Mouse (Mus musculus): ENCODE measurements around the gene Fgfrl1. TPM values are rescaled to one million over a fixed set of nuclear protein-coding genes. Genes with fewer than 3 reads are reported as not detected.

The Fgfrl1 gene
- polyA plus RNA-seq, 1 experiment from 2014 or later = 38.1 TPM

- H3K9ac ChIP-seq (ENCODE audit: low read length) = no peak overlapping the region
- H3K27ac ChIP-seq (replicated peaks; ENCODE audit: low read depth, low read length) = no peak overlapping the region
- no peak overlapping the region for H3K4me3 ChIP-seq (ENCODE audit: low read depth, low read length)
- DNase-seq (ENCODE audit: low spot score) (no peak), ATAC-seq (ENCODE audit: insufficient number of reproducible peaks, low FRiP score, low TSS enrichment, low read depth) (no peak)
- WGBS = 90% methylated on average over 2 of the region's 2 CpGs
- no peaks in the 10 kb centered on the region for H3K9me3 ChIP-seq (ENCODE audit: control insufficient read depth, low read length)
- H3K36me3 ChIP-seq (ENCODE audit: control insufficient read depth, insufficient read depth, low read length) = no peaks in the 10 kb centered on the region
- no peaks in the 10 kb centered on the region for H3K27me3 ChIP-seq (ENCODE audit: control insufficient read depth, insufficient read depth, low read length)
- peaks cover 7% of the 10 kb centered on the region for H3K4me1 ChIP-seq (ENCODE audit: control insufficient read depth, insufficient read depth, low read length)
- H3K4me2 ChIP-seq (ENCODE audit: low read depth, severe bottlenecking) = no peak overlapping the region
Observed at GRCm38 (mm10) chr5:108713096-108713495, 20.9 kb downstream of the Fgfrl1 start.

GRCm38 (mm10) chr5:108713691-108714090 is 21.5 kb downstream of the Fgfrl1 start:
- ATAC-seq (ENCODE audit: insufficient number of reproducible peaks, low FRiP score, low TSS enrichment, low read depth) (no peak), DNase-seq (ENCODE audit: low spot score) (no peak)
- H3K4me1 ChIP-seq (ENCODE audit: control insufficient read depth, insufficient read depth, low read length) = peaks cover 10% of the 10 kb centered on the region
- H3K9me3 ChIP-seq (ENCODE audit: control insufficient read depth, low read length) = no peaks in the 10 kb centered on the region
- H3K4me3 ChIP-seq (ENCODE audit: low read depth, low read length) = no peak overlapping the region
- no peaks in the 10 kb centered on the region for H3K27me3 ChIP-seq (ENCODE audit: control insufficient read depth, insufficient read depth, low read length)
- H3K4me2 ChIP-seq (ENCODE audit: low read depth, severe bottlenecking) = no peak overlapping the region
- no peak overlapping the region; the same call in 1 of the 2 replicates for H3K27ac ChIP-seq (replicated peaks; ENCODE audit: low read depth, low read length)
- H3K9ac ChIP-seq (ENCODE audit: low read length) = no peak overlapping the region
- H3K36me3 ChIP-seq (ENCODE audit: control insufficient read depth, insufficient read depth, low read length) = no peaks in the 10 kb centered on the region

GRCm38 (mm10) chr5:108714149-108714548 is 22.0 kb downstream of the Fgfrl1 start:
- Histone ChIP-seq H3K27me3 (ENCODE audit: control insufficient read depth, insufficient read depth, low read length) (no peaks in the 10 kb centered on the region), H3K4me2 (ENCODE audit: low read depth, severe bottlenecking) (no peak overlapping the region), H3K9me3 (ENCODE audit: control insufficient read depth, low read length) (no peaks in the 10 kb centered on the region), H3K4me1 (ENCODE audit: control insufficient read depth, insufficient read depth, low read length) (peaks cover 10% of the 10 kb centered on the region), H3K27ac (replicated peaks; ENCODE audit: low read depth, low read length) (no peak overlapping the region; the same call in 1 of the 2 replicates), H3K9ac (ENCODE audit: low read length) (no peak overlapping the region), H3K4me3 (ENCODE audit: low read depth, low read length) (no peak overlapping the region), H3K36me3 (ENCODE audit: control insufficient read depth, insufficient read depth, low read length) (no peaks in the 10 kb centered on the region)
- DNase-seq (ENCODE audit: low spot score) (peak; percentile 40), ATAC-seq (ENCODE audit: insufficient number of reproducible peaks, low FRiP score, low TSS enrichment, low read depth) (0 out of 2 replicates have a peak, but pooled peaks have one; percentile 33)
- 69% methylated on average over 6 of the region's 6 CpGs for whole genome bisulfite sequencing

- no peaks in the 10 kb centered on the region for H3K27me3 ChIP-seq (ENCODE audit: control insufficient read depth, insufficient read depth, low read length)
- no peak overlapping the region for H3K4me3 ChIP-seq (ENCODE audit: low read depth, low read length)
- no peaks in the 10 kb centered on the region for H3K36me3 ChIP-seq (ENCODE audit: control insufficient read depth, insufficient read depth, low read length)
- no peak overlapping the region for H3K27ac ChIP-seq (replicated peaks; ENCODE audit: low read depth, low read length)
- no peak for DNase-seq (ENCODE audit: low spot score)
- H3K4me2 ChIP-seq (ENCODE audit: low read depth, severe bottlenecking) = no peak overlapping the region
- no peaks in the 10 kb centered on the region for H3K9me3 ChIP-seq (ENCODE audit: control insufficient read depth, low read length)
- 88% methylated on average over 1 of the region's 1 CpGs for WGBS
- no peak for ATAC-seq (ENCODE audit: insufficient number of reproducible peaks, low FRiP score, low TSS enrichment, low read depth)
- H3K4me1 ChIP-seq (ENCODE audit: control insufficient read depth, insufficient read depth, low read length) = peaks cover 10% of the 10 kb centered on the region
- H3K9ac ChIP-seq (ENCODE audit: low read length) = no peak overlapping the region
Observed at GRCm38 (mm10) chr5:108715974-108716373, 23.8 kb downstream of the Fgfrl1 start.

- no peak for DNase-seq (ENCODE audit: low spot score)
- ATAC-seq (ENCODE audit: insufficient number of reproducible peaks, low FRiP score, low TSS enrichment, low read depth) = no peak; the same call in 1 of the 2 replicates
- WGBS = 47% methylated on average over 4 of the region's 4 CpGs
Observed at GRCm38 (mm10) chr5:108718051-108718450, 25.9 kb downstream of the Fgfrl1 start.

GRCm38 (mm10) chr5:108719761-108720160 is 27.6 kb downstream of the Fgfrl1 start:
- Histone ChIP-seq H3K4me1 (ENCODE audit: control insufficient read depth, insufficient read depth, low read length) (peaks cover 10% of the 10 kb centered on the region), H3K9me3 (ENCODE audit: control insufficient read depth, low read length) (no peaks in the 10 kb centered on the region), H3K4me2 (ENCODE audit: low read depth, severe bottlenecking) (no peak overlapping the region), H3K27me3 (ENCODE audit: control insufficient read depth, insufficient read depth, low read length) (no peaks in the 10 kb centered on the region), H3K36me3 (ENCODE audit: control insufficient read depth, insufficient read depth, low read length) (no peaks in the 10 kb centered on the region), H3K4me3 (ENCODE audit: low read depth, low read length) (no peak overlapping the region), H3K9ac (ENCODE audit: low read length) (no peak overlapping the region), H3K27ac (replicated peaks; ENCODE audit: low read depth, low read length) (no peak overlapping the region)
- no peak for DNase-seq (ENCODE audit: low spot score)
- no peak for ATAC-seq (ENCODE audit: insufficient number of reproducible peaks, low FRiP score, low TSS enrichment, low read depth)
- WGBS = 79% methylated on average over 7 of the region's 7 CpGs

More at GRCm38 (mm10) chr5:108718051-108718450, 25.9 kb downstream of the Fgfrl1 start:
- peak overlapping the region; percentile 30; the same call in 1 of the 2 replicates for H3K27ac ChIP-seq (replicated peaks; ENCODE audit: low read depth, low read length)
- no peak overlapping the region for H3K4me3 ChIP-seq (ENCODE audit: low read depth, low read length)
- H3K27me3 ChIP-seq (ENCODE audit: control insufficient read depth, insufficient read depth, low read length) = no peaks in the 10 kb centered on the region
- H3K9me3 ChIP-seq (ENCODE audit: control insufficient read depth, low read length) = no peaks in the 10 kb centered on the region
- H3K4me1 ChIP-seq (ENCODE audit: control insufficient read depth, insufficient read depth, low read length) = peaks cover 10% of the 10 kb centered on the region
- H3K36me3 ChIP-seq (ENCODE audit: control insufficient read depth, insufficient read depth, low read length) = no peaks in the 10 kb centered on the region
- peak overlapping the region; percentile 22; the same call in 1 of the 2 replicates for H3K9ac ChIP-seq (ENCODE audit: low read length)
- no peak overlapping the region for H3K4me2 ChIP-seq (ENCODE audit: low read depth, severe bottlenecking)

- ATAC-seq (ENCODE audit: insufficient number of reproducible peaks, low FRiP score, low TSS enrichment, low read depth) = no peak
- H3K4me1 ChIP-seq (ENCODE audit: control insufficient read depth, insufficient read depth, low read length) = no peaks in the 10 kb centered on the region
- 72% methylated on average over 2 of the region's 2 CpGs for WGBS
- H3K36me3 ChIP-seq (ENCODE audit: control insufficient read depth, insufficient read depth, low read length) = no peaks in the 10 kb centered on the region
- no peak overlapping the region for H3K4me3 ChIP-seq (ENCODE audit: low read depth, low read length)
- no peak overlapping the region for H3K27ac ChIP-seq (replicated peaks; ENCODE audit: low read depth, low read length)
- H3K9me3 ChIP-seq (ENCODE audit: control insufficient read depth, low read length) = no peaks in the 10 kb centered on the region
- no peak overlapping the region for H3K4me2 ChIP-seq (ENCODE audit: low read depth, severe bottlenecking)
- DNase-seq (ENCODE audit: low spot score) = no peak
- H3K9ac ChIP-seq (ENCODE audit: low read length) = no peak overlapping the region
- no peaks in the 10 kb centered on the region for H3K27me3 ChIP-seq (ENCODE audit: control insufficient read depth, insufficient read depth, low read length)
Observed at GRCm38 (mm10) chr5:108724006-108724405, 31.8 kb downstream of the Fgfrl1 start.

GRCm38 (mm10) chr5:108726557-108727248 is 34.5 kb downstream of the Fgfrl1 start:
- ATAC-seq (ENCODE audit: insufficient number of reproducible peaks, low FRiP score, low TSS enrichment, low read depth) (peak; percentile 76), DNase-seq (ENCODE audit: low spot score) (peak; percentile 85)
- Histone ChIP-seq H3K27ac (replicated peaks; ENCODE audit: low read depth, low read length) (no peak overlapping the region), H3K4me2 (ENCODE audit: low read depth, severe bottlenecking) (no peak overlapping the region), H3K27me3 (ENCODE audit: control insufficient read depth, insufficient read depth, low read length) (no peaks in the 10 kb centered on the region), H3K4me3 (ENCODE audit: low read depth, low read length) (no peak overlapping the region), H3K4me1 (ENCODE audit: control insufficient read depth, insufficient read depth, low read length) (no peaks in the 10 kb centered on the region), H3K9me3 (ENCODE audit: control insufficient read depth, low read length) (no peaks in the 10 kb centered on the region), H3K36me3 (ENCODE audit: control insufficient read depth, insufficient read depth, low read length) (no peaks in the 10 kb centered on the region), H3K9ac (ENCODE audit: low read length) (no peak overlapping the region)
- 27% methylated on average over 5 of the region's 5 CpGs for WGBS

Measured in limb, embryonic 11.5 days (tissue).